Mouse (Mus musculus) CD8-positive naive resting alpha-beta T cell, adult 2 months (primary cell): ENCODE results near the gene Hyal3.

Experiments
- DNase-seq, 2 experiments: peaks; one replicate each; pipeline ENCODE4 v3.0.0; 2022; ENCODE audit warnings: low read depth in 2 of 2, low spot score in 2 of 2

The Hyal3 gene

GRCm38 (mm10) chr9:107633661-107634405 lies 53.2 kb downstream of the Hyal3 start:
- no peak for DNase-seq

- DNase-seq = no peak
Measured at GRCm38 (mm10) chr9:107634406-107635278, 54.0 kb downstream of the Hyal3 start.

DNA sequence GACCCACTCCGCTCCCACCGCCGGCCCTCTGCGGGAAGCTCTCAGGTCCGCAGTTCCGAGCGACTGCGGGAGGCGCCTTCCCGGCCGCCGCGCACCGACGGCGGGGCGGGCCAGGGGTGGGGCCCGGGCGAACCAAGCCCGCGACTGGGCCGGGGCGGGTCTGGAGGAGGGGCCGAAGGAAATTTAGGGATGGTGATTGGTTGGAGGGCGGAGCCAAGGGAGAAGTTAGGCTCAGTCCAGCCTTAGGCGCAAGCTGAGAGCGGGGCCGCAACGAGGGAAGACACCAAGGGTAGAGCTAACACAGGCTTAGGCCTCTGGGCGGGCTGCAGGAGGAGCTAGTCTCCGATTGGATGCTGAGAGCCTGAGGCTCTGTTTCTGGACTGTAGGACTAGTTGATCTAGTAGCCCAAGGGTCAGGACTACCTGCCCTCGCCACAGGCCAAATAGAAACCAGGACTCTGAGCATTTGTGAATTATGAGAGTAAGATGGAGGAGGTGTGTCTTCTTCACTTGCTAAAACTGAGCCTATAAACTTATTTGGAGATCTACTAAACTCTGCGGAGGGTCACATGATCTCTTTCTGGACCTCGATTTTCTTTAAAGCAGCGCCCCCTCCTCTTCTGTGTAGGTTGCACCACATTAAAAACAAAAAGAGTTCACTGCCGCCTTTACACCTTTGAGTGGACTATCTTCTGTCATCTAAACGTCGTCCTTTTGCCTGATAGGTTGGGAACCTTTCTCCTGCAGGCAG lies 54.8 kb downstream of the Hyal3 start, which contains the start of gene Gnai2:
TSS of gene Gnai2 (minus strand) at position 89 of the 750 bp plus-strand sequence.
- peak; percentile 87 to 92 for DNase-seq
